Mouse (Mus musculus) neural tube, embryonic 14.5 days (tissue): ENCODE data around the gene Wdcp. TPM values are rescaled to one million over a fixed set of nuclear protein-coding genes. Genes with fewer than 3 reads are reported as not detected.

ENCODE experiments used
- ATAC-seq: fragments of 200-750 bp; cut with Nextera tagmentation; 2 replicates; pipeline ENCODE4 v1.8.0; 2017; ENCODE audit warnings: low read depth, mild to moderate bottlenecking, moderate TSS enrichment, moderate library complexity
- H3K27ac ChIP-seq: fragments of 300-500 bp; sonication (generic); 2 replicates; pipeline ENCODE4 v1.5.1; 2014; ENCODE audit warnings: low read depth, mild to moderate bottlenecking, control low read depth, low read length, moderate library complexity, mixed read lengths
- H3K27me3 ChIP-seq: fragments of 300-500 bp; sonication (generic); 2 replicates; pipeline ENCODE4 v1.6.1; 2014; ENCODE audit warnings: low read length; ENCODE audit not compliant: control insufficient read depth, insufficient read depth
- H3K36me3 ChIP-seq: fragments of 300-500 bp; sonication (generic); 2 replicates; pipeline ENCODE4 v1.6.1; 2014; ENCODE audit warnings: low read length, mixed read lengths; ENCODE audit not compliant: control insufficient read depth, insufficient read depth
- H3K4me1 ChIP-seq: fragments of 300-500 bp; sonication (generic); 2 replicates; pipeline ENCODE4 v1.6.1; 2014; ENCODE audit warnings: low read length; ENCODE audit not compliant: control insufficient read depth, insufficient read depth
- H3K4me2 ChIP-seq: fragments of 300-500 bp; sonication (generic); 2 replicates; pipeline ENCODE4 v1.6.1; 2014; ENCODE audit warnings: mild to moderate bottlenecking, low read depth, low read length, control low read depth
- H3K4me3 ChIP-seq: fragments of 300-500 bp; sonication (generic); 2 replicates; pipeline ENCODE4 v1.5.1; 2014; ENCODE audit warnings: low read depth, low read length, control low read depth, mixed read lengths
- H3K9ac ChIP-seq: fragments of 300-500 bp; sonication (generic); replicated peaks from 2 replicates; pipeline ENCODE4 v1.6.1; 2014; ENCODE audit warnings: low read depth, mild to moderate bottlenecking, control low read depth, low read length, mixed read lengths
- H3K9me3 ChIP-seq: fragments of 300-500 bp; sonication (generic); 2 replicates; pipeline ENCODE4 v1.6.1; 2016; ENCODE audit warnings: low read length; ENCODE audit not compliant: control insufficient read depth
- WGBS: fragments of 180-500 bp; shearing (Covaris S2); extraction: QIAGEN DNeasy Blood & Tissue Kit; methylation state at CpG from one replicate; pipeline ENCODE4 v1.1.7; 2014; 5-methylcytosine and 5-hydroxymethylcytosine counted together
- polyA plus RNA-seq: library from polyadenylated mRNA; unstranded; fragments of >200 nt; fragmentation: Nextera tagmentation; extraction: Ambion mirVana; gene quantifications from 2 replicates; pipeline ENCODE4 v1.2.1, GENCODE M21; 2014

Gene Wdcp
- polyA plus RNA-seq, 1 experiment from 2014 or later = 13.0 TPM

DNA sequence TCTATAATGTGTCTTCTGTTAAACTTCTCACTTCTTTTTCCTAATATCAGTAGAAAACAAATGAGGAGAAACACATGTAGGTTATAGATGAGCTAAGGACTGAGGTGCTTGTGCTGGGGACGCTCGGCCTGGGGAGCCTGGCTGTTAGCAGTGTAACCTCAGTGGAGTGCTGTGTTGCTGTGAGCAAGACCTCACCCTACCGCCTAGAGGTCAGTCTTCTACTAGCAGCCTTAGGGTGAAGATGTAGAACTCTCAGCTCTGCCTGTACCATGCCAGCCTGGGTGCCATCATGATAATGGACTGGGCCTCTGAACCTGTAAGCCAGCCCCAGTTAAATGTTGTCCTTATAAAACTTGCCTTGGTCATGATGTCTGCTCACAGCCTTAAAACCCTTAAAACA is 15.8 kb upstream of the Wdcp start:
- Histone ChIP-seq H3K4me1 (no peaks in the 10 kb centered on the region), H3K9ac (no peak overlapping the region), H3K4me2 (no peak overlapping the region), H3K27me3 (no peaks in the 10 kb centered on the region), H3K36me3 (peaks cover 20% of the 10 kb centered on the region), H3K4me3 (no peak overlapping the region), H3K9me3 (no peaks in the 10 kb centered on the region), H3K27ac (no peak overlapping the region)
- WGBS = 76% methylated on average over 3 of the region's 3 CpGs
- ATAC-seq = no peak

DNA sequence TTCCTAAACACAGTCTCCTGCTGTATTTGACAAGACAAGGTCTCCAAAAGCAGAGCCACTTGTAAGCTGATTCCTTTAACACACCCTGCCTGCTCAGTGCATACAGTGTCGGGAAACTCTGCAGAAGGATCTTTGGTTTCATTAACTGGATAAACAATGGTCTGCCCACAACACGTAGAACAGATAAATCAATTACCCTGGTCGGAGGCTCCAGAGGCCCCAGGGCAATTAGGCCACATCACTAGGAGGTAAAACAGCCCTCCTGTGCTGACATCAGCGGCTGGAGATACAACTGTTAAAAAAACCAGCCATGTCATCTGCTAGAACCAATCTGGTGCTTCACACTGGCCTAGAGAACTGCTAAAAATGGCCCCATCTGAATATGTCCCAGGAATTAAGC is 6.1 kb upstream of the Wdcp start:
- Histone ChIP-seq H3K27me3 (0 out of 2 replicates have a peak, but pooled peaks cover 2% of the 10 kb centered on the region), H3K9me3 (no peaks in the 10 kb centered on the region), H3K36me3 (peaks cover 3% of the 10 kb centered on the region; the same call in 1 of the 2 replicates), H3K27ac (no peak overlapping the region), H3K4me3 (no peak overlapping the region), H3K4me2 (no peak overlapping the region), H3K4me1 (0 out of 2 replicates have a peak, but pooled peaks cover 3% of the 10 kb centered on the region), H3K9ac (no peak overlapping the region)
- WGBS = 30% methylated on average over 4 of the region's 4 CpGs
- ATAC-seq = no peak

DNA sequence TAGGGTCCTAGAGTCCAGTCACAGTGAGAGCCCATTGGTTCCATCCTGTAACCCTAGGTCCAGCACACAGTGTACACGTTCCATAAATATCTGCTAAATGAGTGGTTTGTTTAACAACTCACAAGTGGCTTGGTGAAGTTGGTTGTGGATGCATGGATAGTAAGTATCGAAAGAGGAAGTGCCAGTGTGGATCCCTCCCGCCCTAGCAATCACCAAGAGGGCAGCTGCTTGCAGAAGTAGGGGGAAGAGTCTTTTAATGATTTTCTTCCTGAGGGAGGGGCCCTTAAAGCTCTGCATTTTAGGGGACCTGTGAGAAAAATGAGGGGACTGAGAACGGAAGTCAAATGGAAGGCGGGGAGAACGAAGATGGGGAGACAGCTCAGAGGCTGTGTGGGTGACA is 3.1 kb upstream of the Wdcp start:
- Histone ChIP-seq H3K27ac (no peak overlapping the region), H3K27me3 (0 out of 2 replicates have a peak, but pooled peaks cover 2% of the 10 kb centered on the region), H3K4me3 (no peak overlapping the region), H3K9ac (no peak overlapping the region), H3K36me3 (no peaks in the 10 kb centered on the region), H3K4me2 (peak overlapping the region; percentile 87; the same call in 1 of the 2 replicates), H3K9me3 (no peaks in the 10 kb centered on the region), H3K4me1 (peaks cover 11% of the 10 kb centered on the region)
- ATAC-seq = no peak
- 49% methylated on average over 6 of the region's 6 CpGs for WGBS

DNA sequence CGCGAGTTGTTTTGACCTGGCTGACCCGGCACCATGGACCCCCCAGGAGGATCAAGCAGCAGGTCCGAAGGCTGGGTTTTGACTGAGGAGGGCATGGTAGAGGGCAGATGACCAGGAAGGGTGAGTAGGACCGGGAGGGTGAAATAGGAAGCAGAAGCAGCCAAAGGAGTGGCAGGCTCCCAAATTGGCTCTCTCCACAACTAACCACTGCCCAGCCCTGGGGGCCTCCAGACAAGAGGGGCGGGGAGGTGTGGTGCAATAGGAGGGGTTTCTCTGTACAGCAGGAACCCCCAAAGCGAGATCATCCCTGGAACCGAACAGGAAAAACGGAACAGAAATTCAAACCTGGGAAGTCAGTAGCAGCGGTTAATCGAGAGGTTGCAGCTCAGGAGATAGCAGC is 2.4 kb upstream of the Wdcp start:
- H3K9ac ChIP-seq = peak overlapping the region; percentile 74
- no peak for ATAC-seq
- no peaks in the 10 kb centered on the region for H3K9me3 ChIP-seq
- H3K36me3 ChIP-seq = no peaks in the 10 kb centered on the region
- 1% methylated on average over 11 of the region's 11 CpGs for WGBS
- H3K4me1 ChIP-seq = peaks cover 11% of the 10 kb centered on the region
- H3K27ac ChIP-seq = no peak overlapping the region
- 0 out of 2 replicates have a peak, but pooled peaks cover 2% of the 10 kb centered on the region for H3K27me3 ChIP-seq
- H3K4me2 ChIP-seq = peak overlapping the region; percentile 87
- peak overlapping the region; percentile 75 for H3K4me3 ChIP-seq

DNA sequence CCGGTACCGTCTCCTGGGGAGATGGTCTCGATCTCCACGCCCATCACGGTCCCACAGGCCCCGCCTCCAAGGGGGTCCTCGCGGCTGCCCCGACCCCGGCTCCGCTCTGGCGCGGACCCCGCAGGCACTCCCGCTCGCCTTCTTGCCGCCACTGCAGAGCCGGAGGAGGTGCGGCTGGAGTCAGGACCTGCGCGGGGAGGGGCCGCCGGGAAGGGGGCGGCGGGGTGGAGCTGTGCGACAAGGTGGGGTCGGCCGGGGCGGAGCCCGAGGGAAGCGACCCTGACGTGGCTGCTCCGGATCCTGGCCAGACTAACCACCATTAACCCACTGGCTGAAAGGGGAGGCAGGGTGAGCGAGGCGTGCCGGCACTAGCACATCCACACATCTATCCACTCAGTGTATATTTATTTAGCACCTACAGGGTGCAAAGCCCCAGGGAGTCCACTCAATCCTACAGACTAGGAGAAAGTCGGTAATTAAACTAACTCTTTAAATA is 1.7 kb upstream of the Wdcp start, which contains the start of gene Fkbp1b:
Gene Fkbp1b (minus strand): TSS at position 200 of the 496 bp plus-strand sequence.
- peak within 1 kb of the TSS; percentile 74 for H3K9ac ChIP-seq
- no peak within 1 kb of the TSS; the same call in 1 of the 2 replicates for H3K27ac ChIP-seq
- peaks cover 11% of the 10 kb centered on the region for H3K4me1 ChIP-seq
- ATAC-seq = peak; percentile 68
- H3K36me3 ChIP-seq = no peaks in the 10 kb centered on the region
- peak within 1 kb of the TSS; percentile 75 for H3K4me3 ChIP-seq
- no peaks in the 10 kb centered on the region for H3K9me3 ChIP-seq
- under 1% methylated on average over 37 of the region's 37 CpGs for WGBS
- 0 out of 2 replicates have a peak, but pooled peaks cover 2% of the 10 kb centered on the region for H3K27me3 ChIP-seq
- peak within 1 kb of the TSS; percentile 87 for H3K4me2 ChIP-seq

DNA sequence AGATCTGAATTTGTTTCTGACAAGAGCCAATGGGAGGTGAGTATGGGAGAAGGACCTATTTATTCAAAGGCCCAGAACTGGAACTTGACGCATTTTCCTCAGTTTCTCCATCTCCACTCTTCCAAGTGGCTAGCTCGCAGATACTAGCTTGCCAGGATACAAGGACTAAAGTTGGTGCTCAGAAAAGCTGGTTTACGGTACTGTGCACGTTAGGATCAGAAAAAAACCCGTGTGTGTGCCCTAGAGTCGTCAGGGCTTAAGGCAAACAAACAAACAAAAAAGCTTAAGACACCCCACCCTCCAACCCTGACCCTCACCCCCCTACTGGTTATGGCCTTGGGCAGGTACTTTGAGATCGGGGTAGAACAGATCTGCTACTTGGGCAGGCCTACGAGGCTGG is 647 bp upstream of the Wdcp start:
- Histone ChIP-seq H3K27me3 (0 out of 2 replicates have a peak, but pooled peaks cover 2% of the 10 kb centered on the region), H3K4me3 (no peak overlapping the region), H3K9me3 (no peaks in the 10 kb centered on the region), H3K4me1 (peaks cover 11% of the 10 kb centered on the region), H3K4me2 (no peak overlapping the region), H3K27ac (no peak overlapping the region), H3K36me3 (no peaks in the 10 kb centered on the region), H3K9ac (no peak overlapping the region)
- no peak for ATAC-seq
- WGBS = 87% methylated on average over 8 of the region's 8 CpGs

DNA sequence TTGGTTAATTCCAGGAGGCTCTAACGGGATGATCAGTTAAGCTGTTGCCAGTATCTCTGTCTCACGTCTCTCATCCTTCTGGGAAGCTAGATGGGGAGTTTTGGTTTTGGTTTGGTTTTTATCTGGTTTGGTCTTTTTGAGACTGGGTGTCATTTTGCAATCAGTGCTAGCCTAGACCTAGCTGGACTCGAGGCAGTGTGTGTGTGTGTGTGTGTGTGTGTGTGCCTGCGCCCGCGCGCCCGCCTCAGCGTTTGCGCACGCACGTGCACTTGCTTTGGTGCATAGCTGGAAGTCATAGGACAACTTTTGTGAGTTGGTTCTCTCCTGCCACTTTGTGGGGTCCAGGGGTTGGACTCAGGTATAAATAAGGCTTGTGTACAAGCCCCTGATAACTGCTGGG is 638 bp downstream of the Wdcp start:
- WGBS = under 1% methylated on average over 12 of the region's 12 CpGs
- Histone ChIP-seq H3K27me3 (0 out of 2 replicates have a peak, but pooled peaks cover 2% of the 10 kb centered on the region), H3K36me3 (no peaks in the 10 kb centered on the region), H3K27ac (peak overlapping the region; percentile 48; the same call in 1 of the 2 replicates), H3K4me1 (peaks cover 11% of the 10 kb centered on the region), H3K4me2 (peak overlapping the region; percentile 76), H3K4me3 (peak overlapping the region; percentile 58), H3K9ac (peak overlapping the region; percentile 41), H3K9me3 (no peaks in the 10 kb centered on the region)
- ATAC-seq = 0 out of 2 replicates have a peak, but pooled peaks have one; percentile 19

DNA sequence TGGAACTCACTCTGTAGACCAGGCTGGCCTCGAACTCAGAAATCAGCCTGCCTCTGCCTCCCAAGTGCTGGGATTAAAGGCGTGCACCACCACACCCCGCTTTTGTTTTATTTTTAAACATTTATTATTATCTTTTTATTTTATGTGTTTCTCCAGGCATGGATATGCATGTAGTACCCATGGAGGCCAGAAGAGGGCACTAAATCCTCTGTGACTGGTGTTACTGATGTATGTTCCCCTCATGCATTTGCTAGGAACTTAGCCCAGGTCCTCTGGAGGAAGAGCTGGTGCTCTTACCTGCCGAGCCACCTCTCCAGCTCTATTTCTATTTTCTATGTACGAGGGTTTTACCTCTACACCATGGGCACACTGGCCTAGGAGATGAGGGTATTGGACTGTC is 13.1 kb downstream of the Wdcp start:
- no peaks in the 10 kb centered on the region for H3K9me3 ChIP-seq
- H3K4me1 ChIP-seq = no peaks in the 10 kb centered on the region
- no peak overlapping the region for H3K4me3 ChIP-seq
- no peak for ATAC-seq
- no peaks in the 10 kb centered on the region for H3K36me3 ChIP-seq
- H3K27me3 ChIP-seq = no peaks in the 10 kb centered on the region
- no peak overlapping the region for H3K9ac ChIP-seq
- H3K27ac ChIP-seq = no peak overlapping the region
- 93% methylated on average over 5 of the region's 5 CpGs for WGBS
- no peak overlapping the region for H3K4me2 ChIP-seq

DNA sequence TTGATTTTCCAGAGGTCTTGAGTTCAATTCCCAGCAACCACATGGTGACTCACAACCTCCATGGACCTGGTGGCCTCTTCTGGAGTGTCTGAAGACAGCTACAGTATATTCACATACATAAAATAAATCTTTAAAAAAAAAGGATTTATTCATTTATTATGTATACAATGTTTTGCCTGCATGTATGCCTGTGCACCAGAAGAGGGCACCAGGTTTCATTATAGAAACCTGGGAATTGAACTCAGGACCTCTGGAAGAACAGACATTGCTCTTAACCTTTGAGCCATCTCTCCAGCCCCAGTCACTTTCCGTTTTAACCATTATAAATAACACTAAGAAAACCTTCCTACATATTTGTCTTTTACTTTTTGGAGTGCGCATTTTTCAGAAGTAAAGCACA is 13.7 kb downstream of the Wdcp start:
- Histone ChIP-seq H3K9ac (no peak overlapping the region), H3K27me3 (no peaks in the 10 kb centered on the region), H3K27ac (no peak overlapping the region), H3K36me3 (no peaks in the 10 kb centered on the region), H3K4me1 (no peaks in the 10 kb centered on the region), H3K4me2 (no peak overlapping the region), H3K9me3 (no peaks in the 10 kb centered on the region), H3K4me3 (no peak overlapping the region)
- no peak for ATAC-seq
- 96% methylated on average over 2 of the region's 2 CpGs for WGBS
